Mouse (Mus musculus) gastrocnemius, postnatal 25 days (tissue): ENCODE measurements around the gene Dcaf17. TPM values are rescaled to one million over a fixed set of nuclear protein-coding genes. Genes with fewer than 3 reads are reported as not detected.

Source experiments
- DNase-seq: peaks from one replicate; pipeline ENCODE4 v3.0.0; 2022
- total RNA-seq, 2 experiments: library from RNA; stranded (reverse); gene quantifications; 1 replicate in 1 of 2; 2 replicates in 1 of 2; pipeline ENCODE4 v1.2.3; 2021

Gene Dcaf17
- total RNA-seq, 2 experiments from 2014 or later, result 4.5 to 5.3 TPM

DNA sequence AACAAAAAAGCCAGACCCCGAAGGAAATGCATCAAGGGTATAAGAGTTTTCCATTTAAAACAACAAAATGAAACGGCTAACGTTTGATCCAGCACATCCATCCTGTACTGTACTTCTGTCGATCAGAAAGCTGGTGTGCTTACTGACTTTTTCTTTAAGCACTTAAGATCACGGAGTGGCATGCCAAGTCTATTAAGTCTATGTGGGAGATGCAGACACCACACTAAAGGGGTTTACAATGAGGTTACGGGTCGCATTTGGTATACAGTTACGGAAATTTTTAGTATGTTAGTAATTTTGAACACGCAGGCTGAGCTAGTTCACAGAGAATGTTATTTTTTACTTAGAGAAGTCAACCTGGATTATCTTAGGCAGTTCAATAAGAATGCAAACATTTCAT is 412 bp upstream of the Dcaf17 start:
- DNase-seq, result no peak

GRCm38 (mm10) chr2:71056115-71056835 is 1.1 kb downstream of the Dcaf17 start:
- no peak for DNase-seq

GRCm38 (mm10) chr2:71071601-71072000 is 16.5 kb downstream of the Dcaf17 start:
- DNase-seq, result no peak

GRCm38 (mm10) chr2:71073330-71073729 is 18.2 kb downstream of the Dcaf17 start:
- DNase-seq, result no peak

GRCm38 (mm10) chr2:71073828-71074227 is 18.7 kb downstream of the Dcaf17 start:
- DNase-seq, result no peak

DNA sequence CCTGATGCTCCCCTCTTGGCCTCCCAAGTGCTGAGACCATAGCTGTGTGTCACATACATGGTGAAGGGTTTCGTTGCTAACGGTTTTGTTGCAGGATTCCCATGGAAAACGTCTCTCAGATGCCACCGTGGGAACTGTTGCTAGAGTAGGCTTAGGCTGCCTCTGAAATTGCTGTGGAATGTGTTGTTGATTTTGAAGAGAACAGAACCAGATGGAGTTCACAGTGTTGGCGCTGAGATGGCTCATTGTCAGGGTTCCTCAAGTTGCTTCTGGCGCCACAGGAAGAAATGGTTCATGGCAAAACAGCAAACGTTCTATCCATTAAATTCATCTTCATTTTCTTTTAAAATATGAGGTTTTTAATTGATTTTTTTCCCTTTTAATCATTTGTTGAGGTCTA is 27.3 kb downstream of the Dcaf17 start:
- no peak for DNase-seq

DNA sequence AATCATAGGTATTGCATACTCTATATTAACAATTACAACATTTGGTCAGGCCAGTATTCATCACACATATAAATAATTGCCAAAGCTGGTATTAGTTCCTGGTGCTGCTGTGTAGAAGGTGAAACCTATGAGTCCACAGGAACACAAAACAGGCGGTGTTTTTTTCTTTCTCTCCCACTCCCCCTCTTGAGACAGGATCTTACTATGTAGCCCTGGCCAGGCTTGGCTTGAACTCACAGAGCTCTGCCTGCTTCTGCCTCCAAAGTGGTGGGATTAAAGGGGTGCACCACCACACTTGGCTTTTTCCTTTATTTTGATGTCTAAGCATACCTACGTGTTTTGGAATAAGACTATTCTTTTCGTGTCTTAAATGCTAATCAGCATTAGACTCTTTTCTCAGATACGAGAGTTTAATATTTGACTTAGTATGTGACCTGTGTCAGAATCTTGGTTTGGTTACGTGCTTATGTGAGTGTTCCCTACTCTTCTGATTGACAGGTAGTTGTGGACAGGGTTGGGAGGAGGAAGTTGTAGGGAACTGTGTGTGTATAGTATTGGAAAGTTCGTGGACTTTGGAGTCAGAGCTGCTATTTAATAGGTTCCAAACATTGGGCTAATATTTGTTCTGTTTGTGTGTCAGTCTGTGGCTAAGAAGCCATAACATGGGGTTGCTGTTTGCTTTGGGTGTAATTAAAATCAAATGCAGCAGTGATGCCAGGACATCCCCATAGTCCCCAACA is 28.5 kb downstream of the Dcaf17 start:
- DNase-seq, result no peak

DNA sequence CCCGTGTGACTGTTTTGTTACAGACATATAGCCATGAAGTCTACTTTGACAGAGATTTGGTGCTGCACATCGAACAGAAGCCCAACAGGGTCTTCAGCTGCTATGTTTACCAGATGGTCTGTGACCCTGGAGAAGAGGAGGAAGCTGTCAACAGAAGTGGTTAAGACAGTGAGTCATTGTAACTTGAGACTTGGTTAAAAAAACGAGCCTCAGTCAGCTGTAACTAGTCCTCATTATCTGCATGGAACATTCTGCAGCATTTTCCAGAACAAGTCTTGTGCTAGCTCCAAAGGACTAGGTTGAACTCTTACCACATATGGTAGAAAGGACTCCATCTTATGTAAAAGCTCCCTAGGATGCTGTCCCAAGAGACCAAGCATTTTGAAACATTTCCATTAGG is 34.6 kb downstream of the Dcaf17 start:
- no peak for DNase-seq

- no peak for DNase-seq
Observed at GRCm38 (mm10) chr2:71090660-71091445, 35.7 kb downstream of the Dcaf17 start.

- no peak for DNase-seq
Observed at GRCm38 (mm10) chr2:71096170-71096569, 41.0 kb downstream of the Dcaf17 start.

DNA sequence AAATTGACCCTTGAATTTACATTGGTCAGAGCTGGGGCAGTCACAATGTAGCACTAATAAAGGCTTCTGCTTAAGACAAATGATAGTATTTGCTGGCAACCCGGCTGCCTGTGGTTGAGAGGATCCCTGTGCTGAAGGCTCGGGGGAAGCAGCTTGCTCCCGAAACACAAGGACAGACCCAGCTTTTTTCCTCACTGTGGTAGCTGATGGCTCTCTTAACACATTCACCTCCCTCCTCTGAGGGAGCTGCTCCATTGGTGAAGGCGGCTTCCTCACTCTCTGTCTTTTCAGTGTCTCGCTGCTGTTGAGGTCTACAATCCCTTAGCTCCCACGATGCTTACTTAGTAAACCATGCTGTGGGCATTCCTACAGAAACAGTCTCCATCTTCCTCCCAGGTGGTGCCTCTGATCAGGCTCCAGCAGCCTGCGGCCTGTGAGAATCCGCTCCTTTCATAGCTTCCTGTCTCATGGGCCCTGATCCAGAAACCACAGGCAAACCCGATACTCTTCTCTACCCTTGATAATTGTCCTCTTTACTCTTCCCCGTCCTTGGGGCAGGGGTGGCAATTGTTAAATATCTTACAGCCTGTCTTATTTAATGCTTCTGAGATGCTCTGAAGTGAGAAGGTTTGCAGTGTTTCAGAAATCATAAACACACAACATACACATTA is 47.6 kb downstream of the Dcaf17 start:
- DNase-seq, result no peak

GRCm38 (mm10) chr2:71103292-71103680 is 48.2 kb downstream of the Dcaf17 start:
- no peak for DNase-seq

DNA sequence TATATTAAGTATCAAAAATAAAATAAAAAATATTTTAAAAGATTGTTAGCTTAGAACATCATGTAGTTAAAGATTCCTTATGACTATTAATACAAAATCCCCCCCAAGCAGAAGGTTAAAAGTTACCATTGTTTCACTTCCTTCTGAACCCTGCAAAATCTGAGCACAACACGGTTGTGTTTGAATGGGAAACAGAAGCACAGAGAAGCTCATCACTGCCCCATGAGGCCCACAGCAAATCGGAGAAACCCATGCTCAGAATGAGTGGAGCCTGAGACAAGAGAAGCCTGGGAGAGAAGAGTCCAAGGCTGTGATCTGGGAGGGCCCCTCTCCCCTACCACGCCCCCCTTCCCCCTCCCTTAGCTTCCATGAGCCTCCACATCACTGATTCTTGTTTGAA is 49.6 kb downstream of the Dcaf17 start:
- DNase-seq, result no peak

DNA sequence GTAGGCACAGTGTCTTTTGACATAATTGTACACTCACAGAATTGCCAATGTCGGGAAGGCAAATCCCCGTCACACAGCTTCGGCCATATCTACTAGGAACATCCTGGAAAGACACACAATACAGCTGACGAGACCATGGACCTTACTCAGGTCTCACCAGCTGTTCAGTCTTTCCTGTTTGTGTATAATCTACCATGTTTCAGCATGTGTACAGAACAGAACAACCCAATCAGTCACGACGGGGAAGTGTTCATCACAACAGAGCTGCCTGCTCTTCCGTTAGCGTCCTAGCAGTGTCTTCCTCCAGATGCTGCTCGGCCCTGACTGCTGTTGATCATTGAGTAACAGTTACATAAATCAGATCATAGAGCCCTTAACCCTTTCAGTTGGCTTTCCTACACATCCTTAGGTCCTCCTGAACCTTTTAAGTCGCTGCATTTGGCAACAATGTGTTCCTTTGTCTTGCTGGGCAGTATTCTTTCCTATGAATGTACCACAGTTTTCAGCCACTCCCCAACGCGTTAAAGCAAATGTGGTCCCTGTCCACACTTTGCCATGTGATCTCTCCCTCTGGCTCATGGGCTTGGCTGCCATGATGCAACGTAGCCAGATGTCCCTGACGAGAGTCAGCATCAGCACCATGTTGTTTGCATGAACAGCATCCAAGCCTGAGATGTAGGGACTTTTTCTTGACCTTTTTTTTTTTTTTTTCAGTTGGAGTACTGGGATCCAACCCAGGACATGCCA is 50.5 kb downstream of the Dcaf17 start:
- no peak for DNase-seq

DNA sequence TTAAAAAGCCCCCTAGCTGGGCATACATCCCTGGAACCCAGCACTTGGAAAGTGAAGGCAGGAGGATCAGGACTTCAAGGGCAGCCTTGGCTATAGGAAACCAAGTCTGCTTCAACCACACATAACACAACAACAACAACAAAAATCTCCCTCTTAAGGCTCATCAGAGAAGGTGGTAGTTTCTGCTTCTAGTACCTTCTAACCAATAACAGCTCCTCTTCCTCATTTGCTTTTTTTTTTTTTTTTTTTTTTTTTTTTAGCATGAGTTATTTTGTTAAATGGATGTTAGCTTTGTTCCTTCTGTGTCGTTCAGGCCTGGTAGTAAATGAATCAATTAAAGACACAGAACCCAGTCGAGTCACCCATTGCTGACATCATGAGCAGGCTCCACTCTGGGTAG is 52.1 kb downstream of the Dcaf17 start:
- no peak for DNase-seq

- no peak for DNase-seq
Observed at GRCm38 (mm10) chr2:71108541-71108940, 53.4 kb downstream of the Dcaf17 start.

DNA sequence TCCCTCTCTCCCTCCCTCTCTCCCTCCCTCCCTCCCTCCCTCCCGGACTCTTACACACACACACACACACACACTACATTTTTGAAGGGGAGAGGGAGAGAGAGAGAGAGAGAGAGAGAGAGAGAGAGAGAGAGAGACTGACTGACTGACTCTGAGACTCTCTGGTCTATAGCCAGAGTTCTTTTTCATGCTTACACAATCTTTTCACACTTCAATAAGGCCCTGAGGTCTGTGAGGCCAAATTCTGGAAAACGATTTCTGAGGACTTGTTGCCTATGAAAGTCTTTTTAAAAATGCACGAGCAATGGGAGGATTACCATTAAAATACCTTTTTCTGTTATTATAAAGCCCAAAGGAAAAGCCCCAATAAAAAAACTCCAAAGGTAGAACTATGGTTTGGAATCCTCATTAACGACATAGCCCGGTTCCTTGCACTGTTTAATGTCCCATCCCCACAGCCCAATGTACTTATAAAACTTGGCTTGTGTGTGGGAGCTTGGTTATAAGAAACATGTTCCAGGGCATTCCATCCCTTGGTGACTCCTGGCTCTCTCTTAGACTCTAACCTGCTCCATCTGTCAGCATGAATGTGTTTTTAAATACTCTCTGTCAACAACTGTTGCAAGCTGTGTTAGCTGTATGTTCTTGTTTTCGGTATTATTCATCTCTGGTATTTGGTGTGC is 58.5 kb downstream of the Dcaf17 start:
- no peak for DNase-seq

- DNase-seq, result no peak
Observed at GRCm38 (mm10) chr2:71116151-71116550, 61.0 kb downstream of the Dcaf17 start.

GRCm38 (mm10) chr2:71117797-71118708 is 62.9 kb downstream of the Dcaf17 start, which contains the start of gene Cybrd1:
Cybrd1 (plus strand) TSS chr2:71117923.
- peak; percentile 72 for DNase-seq

- DNase-seq, result peak; percentile 12
Observed at GRCm38 (mm10) chr2:71120844-71121243, 65.7 kb downstream of the Dcaf17 start.
